Comparison of ENCODE assay signal across 13 mouse cellular contexts in the genomic region with DNA sequence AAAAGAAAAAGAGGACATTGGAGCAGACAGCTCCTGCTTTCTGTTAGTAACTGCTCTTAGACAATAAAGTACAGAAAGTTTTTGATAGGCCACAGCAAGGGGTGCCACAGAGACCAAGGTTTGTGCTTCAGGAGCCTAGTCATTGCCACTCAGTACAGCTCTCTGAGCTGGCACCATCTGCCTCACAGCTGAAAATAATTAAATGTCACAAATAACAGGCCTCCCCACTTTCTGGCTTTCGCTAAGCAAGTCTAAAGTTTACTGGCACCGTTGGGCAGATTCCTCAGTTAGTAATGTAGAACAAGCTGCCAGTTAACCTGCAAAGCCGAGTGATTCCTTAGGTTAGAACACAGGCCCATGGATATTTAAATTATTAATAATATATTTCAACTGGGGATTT.
DNase-seq lines count a peak whose midpoint lies in the region; ATAC-seq and TF ChIP-seq lines count a peak whose summit lies in the region.
"Had no signal": no experiment of that assay in that cellular context is flagged by ENCODE, and none has a peak within 500 bp of the region (broad histone marks: within the 10 kb centered on the region; RNA-seq: fewer than 3 reads in every experiment).

No protein-coding gene starts in this region.

- H3K4me1 ChIP-seq in forebrain, embryonic 15.5 days: no peaks in the 10 kb centered on the region
- no peaks in the 10 kb centered on the region for H3K4me1 ChIP-seq in forebrain, postnatal 0 days (ENCODE audit: insufficient read depth)
- no peaks in the 10 kb centered on the region for H3K4me1 ChIP-seq in stomach, embryonic 14.5 days (ENCODE audit: control insufficient read depth, insufficient read depth, low read length)
- H3K4me1 ChIP-seq in stomach, postnatal 0 days (replicated peaks; ENCODE audit: control insufficient read depth, insufficient read depth): no peaks in the 10 kb centered on the region
- H3K4me1 ChIP-seq: intestine, embryonic 15.5 days had no signal

- H3K36me3 ChIP-seq in forebrain, embryonic 15.5 days: no peaks in the 10 kb centered on the region
- H3K36me3 ChIP-seq in forebrain, postnatal 0 days (ENCODE audit: insufficient read depth): no peaks in the 10 kb centered on the region
- no peaks in the 10 kb centered on the region for H3K36me3 ChIP-seq in stomach, embryonic 14.5 days (ENCODE audit: control insufficient read depth, insufficient read depth, low read length)
- no peaks in the 10 kb centered on the region for H3K36me3 ChIP-seq in stomach, postnatal 0 days (ENCODE audit: control insufficient read depth, insufficient read depth, low read length)
- H3K36me3 ChIP-seq: G1E; heart, embryonic 15.5 days; intestine, embryonic 15.5 days had no signal

- H3K9me3 ChIP-seq in forebrain, embryonic 15.5 days: no peaks in the 10 kb centered on the region
- H3K9me3 ChIP-seq in forebrain, postnatal 0 days (ENCODE audit: low read length): no peaks in the 10 kb centered on the region
- no peaks in the 10 kb centered on the region for H3K9me3 ChIP-seq in stomach, embryonic 14.5 days (ENCODE audit: control insufficient read depth, low read depth, low read length)
- H3K9me3 ChIP-seq in stomach, postnatal 0 days (ENCODE audit: control insufficient read depth, low read length): no peaks in the 10 kb centered on the region
- H3K9me3 ChIP-seq: G1E; heart, embryonic 15.5 days; intestine, embryonic 15.5 days had no signal

- no peaks in the 10 kb centered on the region for H3K27me3 ChIP-seq in forebrain, embryonic 15.5 days
- H3K27me3 ChIP-seq in forebrain, postnatal 0 days (ENCODE audit: insufficient read depth, low read length): no peaks in the 10 kb centered on the region
- H3K27me3 ChIP-seq in stomach, embryonic 14.5 days (ENCODE audit: control insufficient read depth, insufficient read depth, low read length): no peaks in the 10 kb centered on the region
- H3K27me3 ChIP-seq in stomach, postnatal 0 days (ENCODE audit: control insufficient read depth, insufficient read depth, low read length): no peaks in the 10 kb centered on the region
- H3K27me3 ChIP-seq: heart, embryonic 15.5 days; intestine, embryonic 15.5 days had no signal

- no peak overlapping the region for H3K4me3 ChIP-seq in forebrain, embryonic 15.5 days
- no peak overlapping the region for H3K4me3 ChIP-seq in forebrain, postnatal 0 days (ENCODE audit: low read depth, low read length)
- no peak overlapping the region for H3K4me3 ChIP-seq in stomach, embryonic 14.5 days (ENCODE audit: low read depth, low read length)
- no peak overlapping the region for H3K4me3 ChIP-seq in stomach, postnatal 0 days (ENCODE audit: low read depth, low read length)
- H3K4me3 ChIP-seq: heart, embryonic 15.5 days; intestine, embryonic 15.5 days had no signal

- 65% methylated on average over 3 of the region's 3 CpGs for WGBS in forebrain, embryonic 15.5 days
- WGBS in forebrain, postnatal 0 days: 57% methylated on average over 3 of the region's 3 CpGs
- 59% methylated on average over 3 of the region's 3 CpGs for WGBS in stomach, embryonic 14.5 days
- 62% methylated on average over 3 of the region's 3 CpGs for WGBS in stomach, postnatal 0 days

- no peak overlapping the region for H3K4me2 ChIP-seq in forebrain, embryonic 15.5 days (replicated peaks)
- H3K4me2 ChIP-seq in forebrain, postnatal 0 days (ENCODE audit: low read depth): no peak overlapping the region
- H3K4me2 ChIP-seq in stomach, embryonic 14.5 days (replicated peaks; ENCODE audit: low read depth, low read length): no peak overlapping the region
- H3K4me2 ChIP-seq in stomach, postnatal 0 days (replicated peaks; ENCODE audit: low read depth): no peak overlapping the region
- H3K4me2 ChIP-seq: heart, embryonic 15.5 days; intestine, embryonic 15.5 days had no signal

- no peak overlapping the region for H3K27ac ChIP-seq in forebrain, embryonic 15.5 days (replicated peaks)
- no peak overlapping the region for H3K27ac ChIP-seq in forebrain, postnatal 0 days (ENCODE audit: low read depth, low read length)
- H3K27ac ChIP-seq in stomach, embryonic 14.5 days (ENCODE audit: low read length): peak overlapping the region; percentile 27; the same call in 1 of the 2 replicates
- H3K27ac ChIP-seq in stomach, postnatal 0 days (replicated peaks): no peak overlapping the region
- H3K27ac ChIP-seq: heart, embryonic 15.5 days; intestine, embryonic 15.5 days had no signal

- no peak overlapping the region for H3K9ac ChIP-seq in forebrain, embryonic 15.5 days (replicated peaks)
- H3K9ac ChIP-seq in forebrain, postnatal 0 days: no peak overlapping the region
- H3K9ac ChIP-seq in stomach, embryonic 14.5 days (replicated peaks; ENCODE audit: low read depth, low read length): no peak overlapping the region
- H3K9ac ChIP-seq in stomach, postnatal 0 days (ENCODE audit: low read length): no peak overlapping the region
- H3K9ac ChIP-seq: heart, embryonic 15.5 days; intestine, embryonic 15.5 days had no signal

- TF ChIP-seq EP300 in stomach, postnatal 0 days (optimal IDR thresholded peaks at IDR 0.05): no peak

- no peak for TF ChIP-seq CTCF in forebrain, postnatal 0 days (IDR thresholded peaks at IDR 0.05; ENCODE audit: low read depth)
- no peak for TF ChIP-seq CTCF in stomach, postnatal 0 days (IDR thresholded peaks at IDR 0.05; ENCODE audit: low read depth)

- ATAC-seq in forebrain, embryonic 15.5 days (replicated peaks): 0 out of 2 replicates have a peak, but pooled peaks have one; percentile 43
- no peak for ATAC-seq in forebrain, postnatal 0 days
- ATAC-seq in stomach, embryonic 14.5 days (ENCODE audit: insufficient number of reproducible peaks, insufficient read depth, low FRiP score, low read depth): no peak
- ATAC-seq in stomach, postnatal 0 days (ENCODE audit: low FRiP score, low TSS enrichment): no peak
- no peak for ATAC-seq in megakaryocyte-erythroid progenitor cell, adult 5-6 weeks (replicated peaks; ENCODE audit: low FRiP score, low TSS enrichment, poor library complexity, severe bottlenecking)
- no peak for ATAC-seq in granulocyte monocyte progenitor cell, adult 5-6 weeks (replicated peaks; ENCODE audit: poor library complexity, severe bottlenecking)
- ATAC-seq: intestine, embryonic 15.5 days had no signal

- DNase-seq in forebrain, postnatal 0 days: no peak
- no peak for DNase-seq in stomach, postnatal 0 days (ENCODE audit: low spot score)
- peak; percentile 5 to 9 for DNase-seq in layer of hippocampus, adult 8-10 months (ENCODE audit: low spot score in 2 of 2)
- no peak for DNase-seq in testis, postnatal 10 days (ENCODE audit: low spot score)
- DNase-seq: gastrocnemius, postnatal 10 days; lung, postnatal 4 days had no signal

Comparison
In these comparisons a context has a peak if more than half of its experiments do, and no peak if none do; other contexts are left out.
1. DNase-seq: peak in layer of hippocampus, adult 8-10 months (2 of 2); none in forebrain, postnatal 0 days (single experiment), stomach, postnatal 0 days (single experiment) and testis, postnatal 10 days (single experiment).